Mouse (Mus musculus) C2C12 (cell line): ENCODE measurements at regions not wholly inside any gene's neighbourhood (a gene's known extent, or its start where the extent isn't known, plus 50 kb on each side); places are given as distances from the start of the nearest gene placed in this dataset.

Source experiments
- CEBPB ChIP-seq: IDR thresholded peaks from one replicate; pipeline ENCODE4 v1.6.1; 2011; ENCODE audit warnings: low read depth, mild to moderate bottlenecking, control low read depth, moderate library complexity
- CTCF ChIP-seq: IDR thresholded peaks from one replicate; pipeline ENCODE4 v1.5.1; 2011; ENCODE audit not compliant: control insufficient read depth, insufficient read depth, insufficient read length
- MAX ChIP-seq: IDR thresholded peaks from one replicate; pipeline ENCODE4 v1.6.1; 2011; ENCODE audit warnings: mild to moderate bottlenecking, control low read depth

- TF ChIP-seq CTCF (no peak), CEBPB (no peak), MAX (no peak)
Observed at GRCm38 (mm10) chr12:16250621-16251020, 360.1 kb downstream of the Lpin1 start.
